Mouse (Mus musculus): ENCODE results near the gene 2610001J05Rik.
"Not testable (repeated sequence)": the region's sequence is repeated elsewhere in the genome, so short reads cannot be mapped to it uniquely, and the experiment has no call there.

The 2610001J05Rik gene

DNA sequence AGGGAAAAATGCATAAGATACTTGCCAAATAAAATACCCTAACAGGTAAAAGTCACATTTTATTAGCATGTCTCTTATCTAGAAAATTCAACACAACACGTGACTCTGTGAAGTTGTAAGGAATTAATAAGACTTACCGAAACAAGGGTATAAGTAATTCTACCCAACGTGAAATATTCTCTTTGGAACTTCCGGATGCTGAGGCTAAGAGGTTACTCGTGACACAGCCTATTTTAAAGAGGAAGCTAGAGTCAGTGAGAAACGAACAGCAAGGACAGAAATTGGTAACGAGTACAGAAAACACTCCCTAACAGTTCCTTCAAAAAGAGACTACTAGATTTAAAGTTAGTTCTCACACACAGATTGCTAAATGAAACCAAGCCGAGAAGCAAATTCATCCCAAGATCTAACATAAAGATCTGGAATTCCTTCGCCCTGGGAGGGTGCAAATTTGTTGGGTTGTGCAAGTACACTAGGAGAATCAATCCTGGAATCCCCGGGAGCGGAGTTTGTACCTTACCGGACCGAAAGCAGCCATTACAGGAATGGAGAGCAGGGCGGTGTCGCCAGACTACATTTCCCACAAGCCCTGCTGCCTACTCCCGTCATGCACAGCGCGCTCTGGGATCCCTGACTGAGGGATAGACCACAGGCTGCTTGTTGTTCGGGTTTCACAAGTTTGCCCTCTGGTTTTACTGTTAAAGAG is at the start of gene 2610001J05Rik:
2610001J05Rik (minus strand) TSS at position 600 of the 706 bp plus-strand sequence.
- DNase-seq (ENCODE audit: low read depth) = peak; percentile 89

DNA sequence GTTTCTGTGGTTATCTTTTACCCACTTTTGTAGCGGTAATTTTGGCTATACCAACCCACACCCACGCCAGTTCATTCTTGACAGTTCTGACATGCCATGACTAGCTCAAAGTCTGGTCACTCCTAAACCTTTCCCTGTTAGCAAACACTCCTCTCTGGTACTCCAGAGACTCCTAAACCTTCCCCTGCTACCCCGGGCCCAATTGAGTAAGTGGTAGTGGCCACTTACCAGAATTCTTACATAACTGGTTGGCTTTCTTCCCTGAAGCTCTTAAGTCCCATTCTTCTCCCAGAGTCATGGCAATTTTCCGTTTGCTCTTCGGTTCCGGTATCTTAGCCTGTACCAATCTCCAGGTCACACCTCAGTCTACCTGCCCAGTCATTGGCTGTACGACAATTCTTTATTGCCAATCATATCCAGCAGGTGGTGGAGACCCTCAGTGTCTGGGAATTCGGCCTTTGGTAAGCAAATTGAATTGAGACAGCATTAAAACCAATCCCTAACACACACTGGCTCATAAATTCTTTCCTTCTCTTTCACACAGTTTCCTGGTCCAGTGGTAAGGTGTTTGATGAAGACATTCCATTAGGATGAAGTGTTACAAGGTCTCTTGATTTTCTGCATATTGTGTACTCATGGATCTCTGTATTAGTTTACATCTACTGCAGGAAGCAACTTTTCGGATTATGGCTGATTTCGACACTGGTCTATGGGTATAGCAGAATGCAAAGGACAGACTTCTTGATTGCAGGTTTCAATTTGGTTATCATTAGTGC is 38.6 kb upstream of the 2610001J05Rik start:
- no peak for DNase-seq (ENCODE audit: low read depth)

DNA sequence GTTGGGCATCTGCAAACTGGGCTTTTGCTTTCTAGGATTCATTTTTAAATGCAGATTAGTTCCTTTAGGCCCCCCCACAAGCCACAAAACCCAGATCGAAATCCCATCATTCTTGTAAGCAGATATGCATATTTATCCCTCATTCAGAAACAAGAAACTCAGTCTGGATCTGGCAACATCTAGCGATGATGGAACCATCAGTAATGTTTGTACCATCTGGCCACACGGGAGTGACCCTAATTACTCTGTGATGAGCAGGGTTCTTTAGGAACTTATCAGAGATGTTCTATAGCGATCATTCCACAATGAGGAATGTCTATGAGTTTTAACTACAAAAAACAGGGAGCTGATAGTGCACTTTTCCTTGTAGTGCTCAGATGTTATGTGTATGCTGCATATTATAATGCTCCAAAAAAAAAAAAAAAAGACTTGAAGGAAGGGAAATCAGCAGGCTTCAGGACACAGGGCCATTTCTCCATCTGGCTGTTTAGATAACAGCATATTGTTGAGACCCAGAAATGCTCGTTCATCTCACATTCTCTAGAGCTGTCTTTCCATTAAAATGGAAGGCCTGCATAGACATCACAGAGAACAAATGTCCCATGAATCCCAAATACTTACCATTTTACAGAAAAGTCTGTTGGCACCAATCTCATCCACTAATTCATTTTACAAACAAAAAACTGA is 31.8 kb upstream of the 2610001J05Rik start:
- no peak for DNase-seq (ENCODE audit: low read depth)

DNA sequence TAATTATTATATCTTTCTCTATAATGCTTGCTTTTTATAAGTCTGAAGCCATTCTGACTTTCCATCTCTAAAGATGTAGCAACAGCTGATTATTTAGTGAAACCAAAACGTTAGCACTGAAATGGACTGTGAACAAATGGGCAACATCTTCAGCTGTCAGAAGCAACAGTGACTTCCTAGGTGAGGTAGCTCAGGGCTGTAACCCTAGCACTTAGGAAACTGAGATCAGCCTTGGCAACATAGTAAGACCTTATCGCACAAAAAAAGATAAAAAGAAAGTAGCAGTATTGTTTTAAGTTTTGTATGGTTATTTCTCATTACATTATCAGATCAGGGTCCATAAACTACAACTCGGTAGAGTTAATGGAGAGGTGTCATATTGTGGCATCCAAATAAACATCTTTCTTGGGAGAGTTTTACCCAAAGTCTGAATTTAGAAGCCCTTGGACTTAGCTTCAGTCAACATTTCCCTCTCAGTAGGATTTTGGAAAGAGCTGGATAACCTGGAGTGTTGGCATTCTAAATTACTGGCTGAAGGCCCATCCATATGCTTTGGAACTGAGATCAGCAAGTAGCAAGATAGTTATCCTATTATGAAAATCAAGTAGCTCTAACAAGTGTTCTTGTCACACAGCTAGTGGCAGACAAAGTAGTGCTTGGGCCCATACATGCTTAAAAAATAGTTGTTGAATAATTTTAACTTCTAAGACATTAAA is 13.7 kb upstream of the 2610001J05Rik start:
- no peak for DNase-seq (ENCODE audit: low read depth)

DNA sequence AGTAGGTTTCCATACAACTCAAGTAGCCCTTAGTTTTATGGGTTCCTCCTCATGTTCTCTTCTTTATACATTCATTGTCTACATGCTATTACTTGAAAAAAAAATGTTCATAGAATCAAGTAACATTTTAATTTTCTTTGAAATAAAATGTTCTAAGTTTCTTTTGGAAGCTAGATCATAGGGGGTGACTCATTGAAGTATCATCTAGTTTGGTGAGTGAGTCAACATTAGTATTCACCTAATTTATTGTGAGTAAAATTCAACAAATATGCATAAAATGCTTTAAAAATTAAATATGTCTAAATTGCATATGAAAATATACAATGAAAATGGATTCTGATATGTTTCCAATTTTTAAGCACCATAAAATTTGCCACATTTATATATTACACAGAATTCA is 11.6 kb upstream of the 2610001J05Rik start:
- DNase-seq (ENCODE audit: low read depth) = no peak

- DNase-seq (ENCODE audit: low read depth) = no peak
Measured at GRCm38 (mm10) chr6:13873959-13874358, 2.6 kb upstream of the 2610001J05Rik start.

DNA sequence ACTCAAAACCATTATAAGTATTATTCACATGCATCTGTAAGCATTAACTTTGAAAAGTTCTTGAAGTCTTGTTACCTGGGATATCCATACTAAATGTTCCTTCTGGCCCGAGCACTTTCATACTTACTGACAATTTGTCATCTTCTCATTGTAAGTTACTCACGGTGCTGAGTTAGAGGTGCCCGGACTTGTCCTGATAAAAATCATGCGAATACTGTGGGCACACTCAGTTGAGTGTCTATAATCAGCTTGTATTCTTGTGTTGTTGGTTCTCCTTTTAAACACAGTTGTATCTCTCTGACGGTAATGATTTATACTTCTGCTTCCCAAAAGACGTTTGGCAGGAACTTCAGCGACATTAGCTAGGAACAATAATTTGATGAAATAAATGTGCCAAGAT is 758 bp upstream of the 2610001J05Rik start:
- DNase-seq (ENCODE audit: low read depth) = peak; percentile 10

DNA sequence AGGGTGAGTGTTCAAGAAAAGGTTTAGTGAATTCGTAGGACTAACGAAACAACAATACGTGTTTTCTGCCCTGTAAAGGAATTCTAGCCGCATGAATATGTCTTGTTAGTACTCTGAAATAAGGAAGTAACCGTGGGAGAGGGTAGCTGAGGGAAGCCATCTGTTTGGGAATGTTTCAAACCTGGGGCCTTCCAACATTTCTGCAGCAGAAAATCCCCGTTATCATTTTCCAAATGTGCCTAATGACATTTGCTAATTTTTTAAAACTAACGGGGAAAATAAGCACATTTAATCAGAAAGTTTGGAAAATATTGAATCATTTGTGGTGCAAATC is 274 bp upstream of the 2610001J05Rik start:
- DNase-seq (ENCODE audit: low read depth) = no peak

DNA sequence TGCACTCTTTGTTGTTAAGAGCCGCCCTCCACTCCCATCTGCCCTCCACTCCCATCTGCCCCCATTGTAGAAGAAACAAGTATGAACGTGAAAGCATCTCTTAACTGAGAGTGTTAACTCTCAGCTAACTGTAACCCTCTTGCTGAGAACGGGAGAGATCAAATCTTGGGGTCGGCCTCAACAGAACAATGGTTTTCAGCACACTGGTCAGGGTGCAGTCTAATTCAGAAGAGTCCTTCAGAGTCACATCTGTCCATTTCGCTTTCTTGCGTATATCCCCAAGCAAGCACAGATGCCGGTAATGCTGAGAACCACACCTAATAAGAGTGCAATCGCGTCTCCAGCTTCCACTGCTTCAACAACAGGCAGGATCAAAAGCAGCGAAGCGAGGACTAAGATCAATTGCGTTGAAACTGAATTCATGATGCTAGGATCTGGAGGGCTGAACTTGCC is 1.0 kb downstream of the 2610001J05Rik start:
- DNase-seq (ENCODE audit: low read depth) = peak; percentile 19

DNA sequence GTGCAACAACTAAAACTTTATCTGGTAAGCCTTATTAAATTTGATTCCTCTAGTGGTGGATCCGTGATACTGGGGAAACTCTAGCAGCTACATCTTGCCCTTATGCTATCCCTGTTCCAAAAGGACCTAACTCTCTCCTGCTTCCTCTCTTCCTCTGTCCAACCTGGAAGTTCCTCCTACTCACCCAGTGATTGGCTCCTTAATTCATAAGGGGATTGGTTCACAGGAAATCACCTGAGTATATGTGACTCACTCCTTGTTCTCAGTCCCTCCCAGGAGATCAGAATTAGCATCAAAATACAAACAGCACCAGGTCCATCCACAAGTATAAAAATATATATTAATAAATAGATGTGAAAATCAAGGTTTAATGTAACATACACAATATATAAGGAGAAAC is 10.7 kb downstream of the 2610001J05Rik start:
- DNase-seq (ENCODE audit: low read depth) = no peak

GRCm38 (mm10) chr6:13859877-13860585 is 11.3 kb downstream of the 2610001J05Rik start:
- no peak for DNase-seq (ENCODE audit: low read depth)

DNA sequence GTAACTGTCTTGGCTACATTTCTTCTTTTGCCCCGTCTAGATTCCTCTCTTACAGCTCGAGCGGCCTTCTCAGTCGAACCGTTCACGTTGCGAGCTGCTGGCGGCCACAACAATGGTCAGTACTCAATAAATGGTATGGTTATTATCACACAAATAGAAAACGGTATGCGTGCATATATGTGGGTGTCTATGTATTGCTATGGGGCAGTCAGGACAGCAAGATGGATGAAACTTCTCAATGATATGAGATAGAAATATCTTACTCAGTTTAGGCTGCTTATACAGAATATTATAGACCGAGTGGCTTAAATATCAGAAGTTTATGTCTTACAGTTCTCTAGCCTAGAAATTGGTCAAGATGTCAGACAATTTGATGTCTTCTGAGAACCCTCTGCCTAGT is 17.1 kb downstream of the 2610001J05Rik start:
- DNase-seq (ENCODE audit: low read depth) = no peak

- DNase-seq (ENCODE audit: low read depth) = no peak
Measured at GRCm38 (mm10) chr6:13853244-13853643, 18.1 kb downstream of the 2610001J05Rik start.

- DNase-seq (ENCODE audit: low read depth) = not testable (repeated sequence)
Measured at GRCm38 (mm10) chr6:13846031-13846430, 25.3 kb downstream of the 2610001J05Rik start.

GRCm38 (mm10) chr6:13839345-13840054 is 31.8 kb downstream of the 2610001J05Rik start, which contains the start of gene Gpr85:
TSS of gene Gpr85 (minus strand) at chr6:13839942.
- no peak for DNase-seq (ENCODE audit: low read depth)

GRCm38 (mm10) chr6:13838677-13839344 is 32.5 kb downstream of the 2610001J05Rik start:
- DNase-seq (ENCODE audit: low read depth) = peak; percentile 32

DNA sequence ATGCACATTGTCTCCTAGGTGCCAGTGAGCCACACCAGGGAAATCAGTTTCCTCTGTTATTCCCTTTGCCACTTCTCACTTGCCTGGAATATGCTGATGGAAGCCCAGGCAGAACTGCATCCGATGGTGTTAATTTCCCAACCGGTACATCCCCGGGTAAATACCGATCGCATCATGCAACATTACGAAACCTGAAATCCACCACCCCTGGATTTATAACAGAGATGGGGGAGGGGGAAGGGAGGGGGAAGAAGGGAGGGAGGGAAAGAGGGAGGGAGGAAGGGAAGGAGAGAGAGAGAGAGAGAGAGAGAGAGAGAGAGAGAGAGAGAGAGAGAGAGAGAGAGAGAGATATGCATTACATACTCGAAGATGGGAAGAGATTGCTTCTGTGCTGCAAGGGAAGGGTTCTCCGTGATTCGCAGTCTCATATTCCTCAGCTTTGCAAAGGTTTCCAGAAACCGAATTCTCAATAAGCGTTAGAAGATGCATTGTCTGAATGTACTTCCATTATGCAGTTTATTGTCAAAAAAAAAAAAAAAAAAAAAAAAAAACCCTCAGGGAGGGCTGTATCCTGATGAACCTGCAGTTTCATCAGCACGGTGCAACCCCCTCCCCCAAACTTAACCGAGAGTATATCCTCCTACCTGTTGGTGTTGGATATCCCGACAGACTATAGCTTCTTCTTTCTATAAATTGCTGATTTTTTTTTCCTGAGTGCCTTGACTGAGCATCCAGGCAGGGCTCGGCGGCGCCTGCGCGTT is 33.2 kb downstream of the 2610001J05Rik start:
- DNase-seq (ENCODE audit: low read depth) = no peak

- DNase-seq (ENCODE audit: low read depth) = no peak
Measured at GRCm38 (mm10) chr6:13836967-13837570, 34.2 kb downstream of the 2610001J05Rik start.
